Mouse (Mus musculus) olfactory bulb, adult 2 months (tissue): ENCODE measurements around the gene Max.

Experiments used
- CTCF ChIP-seq: fragments of 200-500 bp; IDR thresholded peaks from 2 replicates; pipeline ENCODE4 v1.5.1; 2012; ENCODE audit warnings: low read depth, mild to moderate bottlenecking, low read length, moderate library complexity; ENCODE audit not compliant: insufficient read depth
- POLR2A ChIP-seq: fragments of 200-500 bp; IDR thresholded peaks from 2 replicates; pipeline ENCODE4 v1.6.1; 2012; ENCODE audit warnings: mild to moderate bottlenecking, low read depth, low read length, moderate library complexity; ENCODE audit not compliant: insufficient read depth

DNA sequence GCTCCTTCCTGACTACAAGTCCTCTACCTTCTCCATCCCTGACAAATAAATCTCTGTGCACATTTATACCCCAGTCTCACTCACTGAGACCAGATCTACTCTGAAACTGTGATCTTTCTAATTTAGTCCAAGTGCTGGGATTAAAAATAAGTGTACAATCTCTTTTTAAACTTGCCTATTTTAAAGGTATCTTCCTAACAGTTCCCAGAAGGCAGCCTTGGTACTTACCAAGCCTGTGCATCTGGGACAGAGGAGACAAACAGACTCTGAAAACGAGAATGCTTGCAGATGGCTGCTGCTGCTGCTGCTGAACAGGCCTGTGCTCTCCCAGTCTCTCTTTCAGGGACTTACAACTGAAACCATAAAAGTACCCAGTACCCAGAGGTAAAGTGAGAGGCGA lies 19.5 kb downstream of the Max start:
- TF ChIP-seq CTCF: no peak
- no peak for TF ChIP-seq POLR2A
